Mouse (Mus musculus): ENCODE data around the gene Taok3. TPM values are rescaled to one million over a fixed set of nuclear protein-coding genes. Genes with fewer than 3 reads are reported as not detected.
A peak's percentile ranks its signal among the peaks of the same experiment; 100 is the strongest.

Taok3 gene
- polyA plus RNA-seq, 1 experiment from 2014 or later, result 33.1 TPM

DNA sequence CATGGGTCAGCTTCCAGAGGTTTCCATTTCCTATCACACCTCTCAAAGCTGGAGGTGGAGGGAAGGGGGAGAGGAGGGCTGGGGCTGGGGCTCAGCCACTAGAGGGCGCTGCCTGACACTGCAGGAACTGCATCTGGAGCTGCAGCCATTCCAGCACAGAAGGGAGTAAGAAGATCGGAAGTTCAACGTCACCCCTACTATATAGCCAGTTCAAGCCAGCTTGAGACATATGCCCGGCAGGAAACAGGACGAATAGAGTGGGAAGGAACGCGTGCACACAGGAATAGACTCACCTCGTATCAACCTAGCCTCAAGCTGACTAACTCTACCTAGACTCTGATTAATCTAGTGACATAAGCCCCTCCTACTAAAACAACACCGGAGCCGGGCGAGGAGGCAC lies 187.8 kb downstream of the Taok3 start:
- Histone ChIP-seq H3K27me3 (ENCODE audit: control insufficient read depth, insufficient read depth, low read length) (no peaks in the 10 kb centered on the region), H3K4me2 (ENCODE audit: low read depth, low read length) (no peak overlapping the region), H3K9me3 (replicated peaks; ENCODE audit: control insufficient read depth, low read length) (no peaks in the 10 kb centered on the region), H3K4me3 (replicated peaks; ENCODE audit: low read length) (no peak overlapping the region), H3K4me1 (ENCODE audit: control insufficient read depth, insufficient read depth, low read length) (no peaks in the 10 kb centered on the region), H3K27ac (ENCODE audit: low read length) (no peak overlapping the region), H3K36me3 (ENCODE audit: control insufficient read depth, insufficient read depth, low read length) (no peaks in the 10 kb centered on the region), H3K9ac (ENCODE audit: low read length) (no peak overlapping the region)
- peak; percentile 35; the same call in 1 of the 2 replicates for ATAC-seq (ENCODE audit: insufficient read depth, low FRiP score)
- 26% methylated on average over 11 of the region's 11 CpGs for WGBS

DNA sequence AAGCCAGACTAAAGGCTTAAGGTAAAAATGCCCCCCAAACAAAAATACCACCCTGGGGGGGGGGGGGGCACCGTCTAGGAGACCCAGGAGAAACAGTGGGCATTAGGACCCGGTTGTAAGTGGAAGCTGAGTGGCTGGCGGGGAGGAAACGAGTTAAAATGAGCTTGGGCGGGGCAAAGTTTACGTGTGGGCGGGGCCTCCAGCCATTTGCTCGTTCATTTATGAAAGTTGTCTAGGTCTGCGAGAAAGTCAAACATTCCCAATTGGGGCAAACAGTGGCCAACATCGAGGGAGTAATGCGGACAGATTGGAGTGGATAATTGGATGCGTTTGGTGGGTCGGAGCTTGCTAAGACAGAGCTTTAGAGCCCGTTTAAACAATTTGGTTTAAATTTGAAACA lies 193.5 kb downstream of the Taok3 start:
- no peak for ATAC-seq (ENCODE audit: insufficient read depth, low FRiP score)
- WGBS, result 15% methylated on average over 14 of the region's 14 CpGs
- Histone ChIP-seq H3K4me2 (ENCODE audit: low read depth, low read length) (peak overlapping the region; percentile 66), H3K36me3 (ENCODE audit: control insufficient read depth, insufficient read depth, low read length) (no peaks in the 10 kb centered on the region), H3K9ac (ENCODE audit: low read length) (peak overlapping the region; percentile 67), H3K4me3 (replicated peaks; ENCODE audit: low read length) (peak overlapping the region; percentile 43), H3K27me3 (ENCODE audit: control insufficient read depth, insufficient read depth, low read length) (no peaks in the 10 kb centered on the region), H3K9me3 (replicated peaks; ENCODE audit: control insufficient read depth, low read length) (no peaks in the 10 kb centered on the region), H3K27ac (ENCODE audit: low read length) (peak overlapping the region; percentile 94), H3K4me1 (ENCODE audit: control insufficient read depth, insufficient read depth, low read length) (peaks cover 24% of the 10 kb centered on the region)

DNA sequence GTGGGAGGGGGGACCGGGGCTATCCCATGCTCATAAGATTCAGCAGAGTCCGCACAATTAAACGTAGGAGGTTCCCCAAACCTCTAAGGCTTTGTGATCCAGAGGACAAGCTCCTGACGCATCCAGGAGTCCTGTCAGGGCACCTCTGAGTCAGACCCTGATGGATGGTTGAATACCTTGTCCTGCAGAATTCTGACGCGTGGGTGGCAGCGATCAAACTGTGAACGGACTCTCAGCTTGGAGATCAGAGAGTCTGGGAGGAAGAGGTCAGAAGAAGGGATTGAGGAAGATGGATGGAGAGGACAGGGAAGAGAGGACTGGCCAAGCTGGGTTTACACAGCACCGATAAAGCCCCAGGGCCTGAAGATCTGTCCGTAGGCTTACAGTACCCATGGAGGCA lies 194.0 kb downstream of the Taok3 start:
- Histone ChIP-seq H3K4me3 (replicated peaks; ENCODE audit: low read length) (peak overlapping the region; percentile 43), H3K4me2 (ENCODE audit: low read depth, low read length) (peak overlapping the region; percentile 66), H3K9me3 (replicated peaks; ENCODE audit: control insufficient read depth, low read length) (no peaks in the 10 kb centered on the region), H3K4me1 (ENCODE audit: control insufficient read depth, insufficient read depth, low read length) (peaks cover 24% of the 10 kb centered on the region), H3K27me3 (ENCODE audit: control insufficient read depth, insufficient read depth, low read length) (no peaks in the 10 kb centered on the region), H3K9ac (ENCODE audit: low read length) (peak overlapping the region; percentile 67), H3K27ac (ENCODE audit: low read length) (peak overlapping the region; percentile 94), H3K36me3 (ENCODE audit: control insufficient read depth, insufficient read depth, low read length) (no peaks in the 10 kb centered on the region)
- WGBS, result 27% methylated on average over 10 of the region's 10 CpGs
- no peak for ATAC-seq (ENCODE audit: insufficient read depth, low FRiP score)

DNA sequence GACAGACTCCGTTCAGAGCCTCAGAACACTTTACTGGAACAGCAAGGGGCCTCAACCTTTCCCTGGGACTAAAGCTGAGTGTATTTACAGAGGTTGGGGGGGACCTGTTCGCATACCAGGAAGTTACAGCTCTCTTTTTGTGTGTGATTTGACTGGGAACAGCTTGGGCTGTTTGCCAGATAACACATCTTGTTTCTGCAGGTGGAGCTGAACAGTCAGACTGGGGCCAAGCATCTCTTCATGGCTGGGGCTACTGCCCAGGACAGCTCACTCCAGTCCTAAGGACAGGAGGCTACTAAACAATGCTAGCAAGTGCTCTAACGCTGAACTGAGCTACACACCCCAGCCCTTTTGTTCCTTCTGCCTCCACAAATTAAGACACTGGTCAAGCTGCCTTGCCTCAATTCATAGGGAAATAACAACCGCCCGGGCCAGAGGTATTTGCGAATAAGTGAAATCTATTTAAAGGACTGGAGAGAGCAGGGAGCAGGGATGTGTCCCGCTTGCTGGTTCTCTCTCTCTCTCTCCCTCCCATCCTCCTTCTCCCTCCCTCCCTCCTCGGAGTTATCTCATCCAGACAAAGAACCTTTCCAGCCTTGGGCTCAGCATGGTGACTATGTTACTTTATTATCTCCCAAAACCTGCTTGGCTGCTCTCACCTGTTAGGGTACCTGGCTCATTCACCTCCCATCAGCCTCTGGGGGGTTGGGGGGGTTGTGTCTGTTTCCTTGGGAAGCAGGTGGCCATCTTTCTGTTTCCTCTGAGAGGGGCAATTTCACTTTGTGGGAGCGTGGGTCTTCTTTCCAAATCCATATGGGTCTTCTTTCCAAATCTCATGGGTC lies 194.9 kb downstream of the Taok3 start:
- Histone ChIP-seq H3K9ac (ENCODE audit: low read length) (peak overlapping the region; percentile 67), H3K4me1 (ENCODE audit: control insufficient read depth, insufficient read depth, low read length) (peaks cover 24% of the 10 kb centered on the region), H3K4me2 (ENCODE audit: low read depth, low read length) (peak overlapping the region; percentile 66), H3K27ac (ENCODE audit: low read length) (peak overlapping the region; percentile 94), H3K36me3 (ENCODE audit: control insufficient read depth, insufficient read depth, low read length) (no peaks in the 10 kb centered on the region), H3K27me3 (ENCODE audit: control insufficient read depth, insufficient read depth, low read length) (no peaks in the 10 kb centered on the region), H3K9me3 (replicated peaks; ENCODE audit: control insufficient read depth, low read length) (no peaks in the 10 kb centered on the region), H3K4me3 (replicated peaks; ENCODE audit: low read length) (peak overlapping the region; percentile 43; the same call in 1 of the 2 replicates)
- ATAC-seq (ENCODE audit: insufficient read depth, low FRiP score), result peak; percentile 64
- WGBS, result 29% methylated on average over 9 of the region's 9 CpGs

DNA sequence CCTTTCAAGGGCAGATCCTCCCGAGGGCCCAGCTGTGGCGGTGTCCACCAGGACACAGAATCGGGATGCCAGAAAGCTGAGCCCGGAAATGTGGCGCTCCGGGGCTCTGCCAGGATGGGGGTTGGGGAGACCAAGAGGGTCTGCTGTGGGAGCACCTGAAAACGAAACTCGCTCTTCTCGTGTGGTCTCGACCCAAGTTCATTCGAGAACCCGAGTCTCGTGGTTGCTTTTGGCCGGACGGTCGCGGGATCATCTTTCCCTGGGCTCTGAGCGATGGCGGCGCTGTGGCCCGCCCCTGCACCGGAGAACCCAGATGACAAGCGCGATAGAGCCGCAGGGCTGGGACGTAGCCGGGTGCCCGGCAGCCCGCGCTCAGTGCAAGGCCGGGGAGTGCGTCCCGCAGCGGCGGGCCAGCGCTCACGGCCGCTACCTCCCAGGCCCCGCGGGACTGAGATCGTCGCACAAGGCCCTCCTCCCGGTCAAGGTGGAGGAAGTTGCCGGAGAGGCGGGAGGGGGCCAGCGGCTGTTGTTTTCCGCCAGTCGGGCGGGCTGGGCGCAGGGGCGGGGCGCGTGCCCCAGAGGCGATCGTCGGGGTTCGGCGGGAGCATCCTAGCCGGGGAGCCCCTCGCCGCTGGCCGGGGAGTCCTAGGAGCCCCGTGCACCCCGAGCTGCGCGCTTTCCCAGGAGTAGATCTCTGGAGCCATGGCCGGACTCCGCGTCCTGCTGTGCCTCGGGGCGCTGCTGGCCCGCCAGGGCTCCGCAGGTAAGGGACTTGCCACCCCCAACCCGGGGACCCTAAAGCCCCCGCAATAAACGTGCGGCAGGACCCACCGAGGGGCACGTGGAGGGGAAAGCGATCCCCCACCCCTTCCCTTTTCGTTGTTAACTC lies 199.1 kb downstream of the Taok3 start, which contains the start of gene Vsig10:
TSS of gene Vsig10 (plus strand) at position 343 of the 889 bp plus-strand sequence.
- H3K27me3 ChIP-seq (ENCODE audit: control insufficient read depth, insufficient read depth, low read length), result no peaks in the 10 kb centered on the region
- H3K4me1 ChIP-seq (ENCODE audit: control insufficient read depth, insufficient read depth, low read length), result peaks cover 21% of the 10 kb centered on the region
- no peaks in the 10 kb centered on the region for H3K36me3 ChIP-seq (ENCODE audit: control insufficient read depth, insufficient read depth, low read length)
- WGBS, result under 1% methylated on average over 66 of the region's 81 CpGs
- H3K27ac ChIP-seq (ENCODE audit: low read length), result peak within 1 kb of the TSS; percentile 92
- H3K4me2 ChIP-seq (ENCODE audit: low read depth, low read length), result peak within 1 kb of the TSS; percentile 82
- no peaks in the 10 kb centered on the region for H3K9me3 ChIP-seq (replicated peaks; ENCODE audit: control insufficient read depth, low read length)
- peak within 1 kb of the TSS; percentile 92 for H3K9ac ChIP-seq (ENCODE audit: low read length)
- peak within 1 kb of the TSS; percentile 84 for H3K4me3 ChIP-seq (replicated peaks; ENCODE audit: low read length)
- peak; percentile 79 for ATAC-seq (ENCODE audit: insufficient read depth, low FRiP score)

DNA sequence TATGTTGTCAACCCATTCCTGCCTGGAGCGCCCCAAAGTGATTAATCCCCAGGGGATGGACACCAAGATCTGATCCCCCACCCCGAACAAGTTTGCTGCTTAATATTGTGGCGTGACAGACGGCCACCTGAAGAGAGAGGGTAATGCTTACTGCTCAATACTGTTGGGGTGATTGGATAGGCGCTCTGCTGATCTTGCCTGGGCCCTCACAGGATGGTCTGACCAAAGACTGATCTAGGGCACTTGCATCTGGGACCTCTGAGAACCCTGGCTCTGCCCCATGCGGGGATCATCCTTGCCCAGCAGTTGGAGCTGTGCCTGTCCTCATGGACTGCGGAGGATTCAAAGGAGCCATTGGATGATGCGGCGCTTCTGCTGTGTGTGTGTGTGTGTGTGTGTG lies 203.8 kb downstream of the Taok3 start:
- 84% methylated on average over 9 of the region's 9 CpGs for WGBS
- Histone ChIP-seq H3K4me2 (ENCODE audit: low read depth, low read length) (no peak overlapping the region), H3K27me3 (ENCODE audit: control insufficient read depth, insufficient read depth, low read length) (no peaks in the 10 kb centered on the region), H3K4me1 (ENCODE audit: control insufficient read depth, insufficient read depth, low read length) (0 out of 2 replicates have a peak, but pooled peaks cover 5% of the 10 kb centered on the region), H3K27ac (ENCODE audit: low read length) (no peak overlapping the region), H3K9ac (ENCODE audit: low read length) (no peak overlapping the region), H3K4me3 (replicated peaks; ENCODE audit: low read length) (no peak overlapping the region), H3K9me3 (replicated peaks; ENCODE audit: control insufficient read depth, low read length) (no peaks in the 10 kb centered on the region), H3K36me3 (ENCODE audit: control insufficient read depth, insufficient read depth, low read length) (0 out of 2 replicates have a peak, but pooled peaks cover 3% of the 10 kb centered on the region)
- no peak for ATAC-seq (ENCODE audit: insufficient read depth, low FRiP score)

Other genes with a start within 250 kb of the Taok3 start
- 42.7 and 46.2 TPM in 2 replicates for gene Suds3, start 4.0 kb upstream of the Taok3 start, polyA plus RNA-seq (2015; fragmentation: Nextera tagmentation; extraction: Ambion mirVana)
- gene Pebp1, start 167.5 kb downstream of the Taok3 start, polyA plus RNA-seq (2015; fragmentation: Nextera tagmentation; extraction: Ambion mirVana), result 666 and 677 TPM in 2 replicates
- 20.7 and 22.5 TPM in 2 replicates for gene Vsig10, start 199.0 kb downstream of the Taok3 start, polyA plus RNA-seq (2015; fragmentation: Nextera tagmentation; extraction: Ambion mirVana)
- 34.1 and 35.0 TPM in 2 replicates for gene Wsb2, start 237.2 kb downstream of the Taok3 start, polyA plus RNA-seq (2015; fragmentation: Nextera tagmentation; extraction: Ambion mirVana)